Comparison of ENCODE assay signal across 26 mouse cellular contexts in genomic region chr10:59353065-59353464, GRCm38 (mm10). TPM values are rescaled to one million over a fixed set of nuclear protein-coding genes. Genes with fewer than 3 reads are reported as not detected.
DNase-seq lines count a peak whose midpoint lies in the region; ATAC-seq and TF ChIP-seq lines count a peak whose summit lies in the region.
"Had no signal": no experiment of that assay in that cellular context is flagged by ENCODE, and none has a peak within 500 bp of the region (broad histone marks: within the 10 kb centered on the region; RNA-seq: fewer than 3 reads in every experiment).

No protein-coding gene starts in this region.

- peak; percentile 15 for DNase-seq in CD4-positive, CD25-positive, alpha-beta regulatory T cell, adult 2 months (ENCODE audit: low read depth, low spot score)
- no peak for DNase-seq in hindbrain, postnatal 0 days (ENCODE audit: low spot score)
- DNase-seq in hindbrain, embryonic 11.5 days (ENCODE audit: low spot score), result no peak
- DNase-seq in lung, embryonic 14.5 days, result peak; percentile 24
- DNase-seq in lung, postnatal 4 days, result no peak
- no peak for DNase-seq in right cerebral cortex, postnatal 14 days
- DNase-seq in retina, postnatal 1 day, result no peak
- DNase-seq: cerebellum, postnatal 10 days; heart, postnatal 4 days; kidney, adult 18-20 months; kidney, postnatal 25 days; layer of hippocampus, adult 9-11 months; liver, embryonic 13.5 days; right cerebral cortex, postnatal 4 days had no signal

- ATAC-seq in CD4-positive, CD25-positive, alpha-beta regulatory T cell, adult 4 months, result no peak
- no peak for ATAC-seq in hindbrain, postnatal 0 days
- ATAC-seq in hindbrain, embryonic 11.5 days (ENCODE audit: low FRiP score), result no peak
- ATAC-seq in lung, embryonic 14.5 days (ENCODE audit: insufficient read depth), result no peak
- ATAC-seq: hindbrain, embryonic 16.5 days; midbrain, embryonic 15.5 days had no signal

- H3K9ac ChIP-seq in hindbrain, postnatal 0 days (replicated peaks; ENCODE audit: low read length), result no peak overlapping the region
- no peak overlapping the region for H3K9ac ChIP-seq in hindbrain, embryonic 11.5 days (ENCODE audit: low read depth, low read length)
- H3K9ac ChIP-seq in lung, embryonic 14.5 days, result no peak overlapping the region
- H3K9ac ChIP-seq: embryonic facial prominence, embryonic 13.5 days; heart, embryonic 13.5 days; limb, embryonic 12.5 days; liver, embryonic 13.5 days; midbrain, embryonic 15.5 days; neural tube, embryonic 15.5 days had no signal

- no peak overlapping the region for H3K4me3 ChIP-seq in hindbrain, postnatal 0 days (ENCODE audit: low read length)
- H3K4me3 ChIP-seq in hindbrain, embryonic 11.5 days (ENCODE audit: low read depth, low read length), result no peak overlapping the region
- H3K4me3 ChIP-seq in lung, embryonic 14.5 days (ENCODE audit: low read depth, low read length), result no peak overlapping the region
- H3K4me3 ChIP-seq: embryonic facial prominence, embryonic 13.5 days; heart, embryonic 13.5 days; limb, embryonic 12.5 days; liver, embryonic 13.5 days; megakaryocyte, embryonic 14.5 days; midbrain, embryonic 15.5 days; neural tube, embryonic 15.5 days had no signal

- no peaks in the 10 kb centered on the region for H3K4me1 ChIP-seq in hindbrain, postnatal 0 days (ENCODE audit: insufficient read depth, low read length)
- H3K4me1 ChIP-seq in hindbrain, embryonic 11.5 days (replicated peaks; ENCODE audit: control insufficient read depth, insufficient read depth, low read length), result no peaks in the 10 kb centered on the region
- no peaks in the 10 kb centered on the region for H3K4me1 ChIP-seq in lung, embryonic 14.5 days (ENCODE audit: insufficient read depth)
- H3K4me1 ChIP-seq: embryonic facial prominence, embryonic 13.5 days; heart, embryonic 13.5 days; limb, embryonic 12.5 days; midbrain, embryonic 15.5 days; neural tube, embryonic 15.5 days had no signal

- no peaks in the 10 kb centered on the region for H3K9me3 ChIP-seq in hindbrain, postnatal 0 days (ENCODE audit: low read length)
- no peaks in the 10 kb centered on the region for H3K9me3 ChIP-seq in hindbrain, embryonic 11.5 days (ENCODE audit: control insufficient read depth, low read length)
- no peaks in the 10 kb centered on the region for H3K9me3 ChIP-seq in lung, embryonic 14.5 days (ENCODE audit: low read depth, low read length)
- H3K9me3 ChIP-seq: embryonic facial prominence, embryonic 13.5 days; heart, embryonic 13.5 days; limb, embryonic 12.5 days; liver, embryonic 13.5 days; megakaryocyte, embryonic 14.5 days; midbrain, embryonic 15.5 days; neural tube, embryonic 15.5 days had no signal

- TF ChIP-seq CTCF in hindbrain, postnatal 0 days (IDR thresholded peaks at IDR 0.05; ENCODE audit: low read depth), result peak; percentile 39
- TF ChIP-seq CTCF in lung, embryonic 14.5 days (IDR thresholded peaks at IDR 0.05; ENCODE audit: low read depth), result 0 out of 2 replicates have a peak, but pooled peaks have one; percentile 14

- 28% methylated on average over 1 of the region's 1 CpGs for WGBS in hindbrain, postnatal 0 days
- 60% methylated on average over 1 of the region's 1 CpGs for whole genome bisulfite sequencing in hindbrain, embryonic 11.5 days
- WGBS in lung, embryonic 14.5 days, result 26% methylated on average over 1 of the region's 1 CpGs

- H3K4me2 ChIP-seq in hindbrain, postnatal 0 days (ENCODE audit: low read depth, low read length), result no peak overlapping the region
- no peak overlapping the region for H3K4me2 ChIP-seq in hindbrain, embryonic 11.5 days (replicated peaks; ENCODE audit: low read depth, low read length)
- no peak overlapping the region for H3K4me2 ChIP-seq in lung, embryonic 14.5 days
- H3K4me2 ChIP-seq: embryonic facial prominence, embryonic 13.5 days; heart, embryonic 13.5 days; limb, embryonic 12.5 days; liver, embryonic 13.5 days; midbrain, embryonic 15.5 days; neural tube, embryonic 15.5 days had no signal

- H3K36me3 ChIP-seq in hindbrain, postnatal 0 days (ENCODE audit: insufficient read depth, low read length), result peaks cover 47% of the 10 kb centered on the region
- H3K36me3 ChIP-seq in hindbrain, embryonic 11.5 days (ENCODE audit: control insufficient read depth, insufficient read depth, low read length), result peaks cover 19% of the 10 kb centered on the region
- peaks cover 83% of the 10 kb centered on the region for H3K36me3 ChIP-seq in lung, embryonic 14.5 days (ENCODE audit: insufficient read depth)

- no peak overlapping the region for H3K27ac ChIP-seq in hindbrain, postnatal 0 days
- no peak overlapping the region for H3K27ac ChIP-seq in hindbrain, embryonic 11.5 days (ENCODE audit: low read depth, low read length)
- no peak overlapping the region for H3K27ac ChIP-seq in lung, embryonic 14.5 days (ENCODE audit: low read depth)
- H3K27ac ChIP-seq: embryonic facial prominence, embryonic 13.5 days; heart, embryonic 13.5 days; limb, embryonic 12.5 days; liver, embryonic 13.5 days; midbrain, embryonic 15.5 days; neural tube, embryonic 15.5 days had no signal

- H3K27me3 ChIP-seq in hindbrain, postnatal 0 days (ENCODE audit: insufficient read depth, low read length), result no peaks in the 10 kb centered on the region
- H3K27me3 ChIP-seq in hindbrain, embryonic 11.5 days (ENCODE audit: control insufficient read depth, insufficient read depth, low read length), result no peaks in the 10 kb centered on the region
- H3K27me3 ChIP-seq in lung, embryonic 14.5 days (ENCODE audit: insufficient read depth, low read length), result no peaks in the 10 kb centered on the region
- H3K27me3 ChIP-seq: embryonic facial prominence, embryonic 13.5 days; heart, embryonic 13.5 days; limb, embryonic 12.5 days; liver, embryonic 13.5 days; megakaryocyte, embryonic 14.5 days; midbrain, embryonic 15.5 days; neural tube, embryonic 15.5 days had no signal

RNA-seq across cellular contexts. Expression of gene P4ha1, which starts 30.0 kb away (rescaled TPM):
- polyA plus RNA-seq in CD4-positive, CD25-positive, alpha-beta regulatory T cell, adult 4 months (2017; shearing (Covaris generic)), result 10 to 100 TPM; 53.7 to 54.3 TPM
- 17.6 and 18.3 TPM in 2 replicates for total RNA-seq in hindbrain, postnatal 0 days (2014; rRNA removed)
- 12.7 and 13.3 TPM in 2 replicates for polyA plus RNA-seq in hindbrain, postnatal 0 days (2015; fragmentation: Nextera tagmentation; extraction: Ambion mirVana)
- polyA plus RNA-seq in hindbrain, embryonic 11.5 days (2014; fragmentation: Nextera tagmentation; extraction: Ambion mirVana), result 44.6 and 51.6 TPM in 2 replicates
- polyA plus RNA-seq in lung, embryonic 14.5 days (2014; fragmentation: Nextera tagmentation; extraction: Ambion mirVana), result 53.9 and 57.3 TPM in 2 replicates

RNA-seq across cellular contexts. Expression of gene Gm10273, which starts 42.4 kb away (rescaled TPM):
- polyA plus RNA-seq in CD4-positive, CD25-positive, alpha-beta regulatory T cell, adult 4 months (2017; shearing (Covaris generic)), result 10 to 100 TPM; 52.8 to 77.1 TPM
- total RNA-seq in hindbrain, postnatal 0 days (2014; rRNA removed), result 1.3 and 5.9 TPM in 2 replicates
- polyA plus RNA-seq in hindbrain, postnatal 0 days (2015; fragmentation: Nextera tagmentation; extraction: Ambion mirVana), result 4.0 and 7.7 TPM in 2 replicates
- polyA plus RNA-seq in hindbrain, embryonic 11.5 days (2014; fragmentation: Nextera tagmentation; extraction: Ambion mirVana), result 3.9 and 4.6 TPM in 2 replicates
- 9.4 and 19.0 TPM in 2 replicates for polyA plus RNA-seq in lung, embryonic 14.5 days (2014; fragmentation: Nextera tagmentation; extraction: Ambion mirVana)
- polyA plus RNA-seq: heart, embryonic 13.5 days; limb, embryonic 12.5 days had no signal

RNA-seq across cellular contexts. Expression of gene Pla2g12b, which starts 50.4 kb away (rescaled TPM):
- not detected for polyA plus RNA-seq in CD4-positive, CD25-positive, alpha-beta regulatory T cell, adult 4 months (2017; shearing (Covaris generic))
- total RNA-seq in hindbrain, postnatal 0 days (2014; rRNA removed), result not detected in 2 replicates
- not detected in 2 replicates for polyA plus RNA-seq in hindbrain, postnatal 0 days (2015; fragmentation: Nextera tagmentation; extraction: Ambion mirVana)
- polyA plus RNA-seq in hindbrain, embryonic 11.5 days (2014; fragmentation: Nextera tagmentation; extraction: Ambion mirVana), result 0.18 and 0.22 TPM in 2 replicates
- polyA plus RNA-seq in lung, embryonic 14.5 days (2014; fragmentation: Nextera tagmentation; extraction: Ambion mirVana), result not detected in 2 replicates
- total RNA-seq: adrenal gland, adult 18-20 months; gastrocnemius, adult 18-20 months; granulocyte monocyte progenitor cell, adult 5-6 weeks; left cerebral cortex, postnatal 10 days had no signal
- polyA plus RNA-seq: embryonic facial prominence, embryonic 13.5 days; hindbrain, embryonic 16.5 days; limb, embryonic 12.5 days; midbrain, embryonic 15.5 days; neural tube, embryonic 15.5 days had no signal

Comparison
In these comparisons a context has a peak if more than half of its experiments do, and no peak if none do; other contexts are left out.
1. DNase-seq: peak in CD4-positive, CD25-positive, alpha-beta regulatory T cell, adult 2 months (single experiment) and lung, embryonic 14.5 days (single experiment); none in hindbrain, postnatal 0 days (single experiment), hindbrain, embryonic 11.5 days (single experiment), lung, postnatal 4 days (0 of 2), right cerebral cortex, postnatal 14 days (single experiment) and retina, postnatal 1 day (single experiment).